Mouse (Mus musculus): ENCODE measurements around the gene Hadhb.
"Not testable (repeated sequence)": the region's sequence is repeated elsewhere in the genome, so short reads cannot be mapped to it uniquely, and the experiment has no call there.

Hadhb gene

GRCm38 (mm10) chr5:30172931-30173692 lies 18.1 kb downstream of the Hadhb start:
- DNase-seq (ENCODE audit: low read depth, low spot score): no peak

GRCm38 (mm10) chr5:30175811-30176210 lies 20.8 kb downstream of the Hadhb start:
- no peak for DNase-seq (ENCODE audit: low read depth, low spot score)

GRCm38 (mm10) chr5:30187687-30188485 lies 32.8 kb downstream of the Hadhb start:
- DNase-seq (ENCODE audit: low read depth, low spot score): no peak

- peak; percentile 30 for DNase-seq (ENCODE audit: low read depth, low spot score)
Measured at GRCm38 (mm10) chr5:30192452-30192851, 37.4 kb downstream of the Hadhb start.

- no peak for DNase-seq (ENCODE audit: low read depth, low spot score)
Measured at GRCm38 (mm10) chr5:30195340-30195739, 40.3 kb downstream of the Hadhb start.

GRCm38 (mm10) chr5:30198257-30198656 lies 43.2 kb downstream of the Hadhb start:
- peak; percentile 63 for DNase-seq (ENCODE audit: low read depth, low spot score)

- peak; percentile 63 for DNase-seq (ENCODE audit: low read depth, low spot score)
Measured at GRCm38 (mm10) chr5:30201521-30201920, 46.5 kb downstream of the Hadhb start.

GRCm38 (mm10) chr5:30202221-30202620 lies 47.2 kb downstream of the Hadhb start:
- peak; percentile 61 for DNase-seq (ENCODE audit: low read depth, low spot score)

- DNase-seq (ENCODE audit: low read depth, low spot score): peak; percentile 65
Measured at GRCm38 (mm10) chr5:30203216-30203885, 48.3 kb downstream of the Hadhb start.

GRCm38 (mm10) chr5:30204441-30204840 lies 49.4 kb downstream of the Hadhb start:
- no peak for DNase-seq (ENCODE audit: low read depth, low spot score)

GRCm38 (mm10) chr5:30205034-30205433 lies 50.0 kb downstream of the Hadhb start:
- DNase-seq (ENCODE audit: low read depth, low spot score): no peak

GRCm38 (mm10) chr5:30205493-30205892 lies 50.4 kb downstream of the Hadhb start, which contains the start of gene Adgrf3:
Adgrf3 (minus strand) TSS chr5:30205722.
- no peak for DNase-seq (ENCODE audit: low read depth, low spot score)

- DNase-seq (ENCODE audit: low read depth, low spot score): peak; percentile 55
Measured at GRCm38 (mm10) chr5:30207276-30207675, 52.2 kb downstream of the Hadhb start.

- not testable (repeated sequence) for DNase-seq (ENCODE audit: low read depth, low spot score)
Measured at GRCm38 (mm10) chr5:30210758-30211157, 55.7 kb downstream of the Hadhb start.

- peak; percentile 57 for DNase-seq (ENCODE audit: low read depth, low spot score)
Measured at GRCm38 (mm10) chr5:30214889-30215288, 59.8 kb downstream of the Hadhb start.

GRCm38 (mm10) chr5:30215970-30216369 lies 60.9 kb downstream of the Hadhb start:
- DNase-seq (ENCODE audit: low read depth, low spot score): no peak

- no peak for DNase-seq (ENCODE audit: low read depth, low spot score)
Measured at GRCm38 (mm10) chr5:30219715-30220114, 64.7 kb downstream of the Hadhb start.

GRCm38 (mm10) chr5:30220666-30221065 lies 65.6 kb downstream of the Hadhb start:
- DNase-seq (ENCODE audit: low read depth, low spot score): no peak

GRCm38 (mm10) chr5:30222681-30223080 lies 67.6 kb downstream of the Hadhb start:
- DNase-seq (ENCODE audit: low read depth, low spot score): no peak

GRCm38 (mm10) chr5:30230901-30231300 lies 75.9 kb downstream of the Hadhb start:
- peak; percentile 71 for DNase-seq (ENCODE audit: low read depth, low spot score)

- no peak for DNase-seq (ENCODE audit: low read depth, low spot score)
Measured at GRCm38 (mm10) chr5:30231891-30232270, 76.8 kb downstream of the Hadhb start.

All from A20 (cell line).